Mouse (Mus musculus): ENCODE measurements around the gene Hist1h4h. TPM values are rescaled to one million over a fixed set of nuclear protein-coding genes. Genes with fewer than 3 reads are reported as not detected.
A peak's percentile ranks its signal among the peaks of the same experiment; 100 is the strongest.
"Not testable (repeated sequence)": the region's sequence is repeated elsewhere in the genome, so short reads cannot be mapped to it uniquely, and the experiment has no call there.

Gene Hist1h4h
- total RNA-seq, 1 experiment from 2014 or later, result 474 TPM

DNA sequence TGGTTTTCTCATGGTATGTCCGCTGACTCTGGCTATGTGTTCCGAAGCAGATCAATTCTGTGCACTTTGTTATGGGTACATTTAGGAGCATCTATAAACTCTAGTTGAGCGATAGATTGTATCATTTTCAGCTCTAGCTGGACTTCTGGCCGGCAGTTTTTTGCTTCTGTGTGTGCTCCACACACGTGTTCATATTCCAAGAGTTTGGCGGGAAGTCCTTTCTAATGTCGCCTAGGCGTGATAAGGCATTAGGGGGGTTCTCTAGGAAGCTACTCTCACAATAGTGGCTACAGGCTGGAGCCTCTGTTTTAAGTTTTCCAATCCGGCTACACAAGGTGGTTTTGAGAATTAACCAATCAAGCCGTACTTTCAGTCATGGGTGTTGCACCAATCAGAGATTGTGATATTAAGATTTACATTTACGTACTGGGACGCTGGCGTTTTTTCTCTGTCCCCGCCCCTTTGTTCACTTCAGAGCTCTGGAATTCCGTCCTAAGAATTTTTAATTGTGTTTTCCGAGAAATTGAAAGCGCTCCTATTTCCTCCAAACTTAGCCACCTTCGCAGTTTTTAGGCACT, 25.1 kb downstream of the Hist1h4h start:
- DNase-seq, result peak; percentile 30

DNA sequence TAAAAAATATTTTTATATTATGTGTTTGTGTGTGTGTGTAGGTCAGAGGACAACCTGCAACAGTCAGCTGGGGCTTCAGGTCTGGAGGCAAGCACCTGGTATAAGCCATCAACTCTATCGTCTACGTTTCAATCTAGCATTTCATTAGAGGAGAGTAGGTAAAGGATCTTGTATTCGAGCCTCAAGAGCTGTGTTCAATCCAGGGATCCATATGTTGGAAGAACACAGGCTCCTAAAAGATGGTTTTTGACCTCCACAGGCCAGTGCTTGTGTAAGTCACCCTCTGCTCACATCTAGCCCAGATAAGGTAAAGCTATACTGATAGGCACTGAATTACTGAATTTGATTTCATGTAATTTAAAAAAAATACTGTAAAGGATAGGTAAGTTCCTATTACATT, 26.1 kb downstream of the Hist1h4h start:
- no peak for DNase-seq

DNA sequence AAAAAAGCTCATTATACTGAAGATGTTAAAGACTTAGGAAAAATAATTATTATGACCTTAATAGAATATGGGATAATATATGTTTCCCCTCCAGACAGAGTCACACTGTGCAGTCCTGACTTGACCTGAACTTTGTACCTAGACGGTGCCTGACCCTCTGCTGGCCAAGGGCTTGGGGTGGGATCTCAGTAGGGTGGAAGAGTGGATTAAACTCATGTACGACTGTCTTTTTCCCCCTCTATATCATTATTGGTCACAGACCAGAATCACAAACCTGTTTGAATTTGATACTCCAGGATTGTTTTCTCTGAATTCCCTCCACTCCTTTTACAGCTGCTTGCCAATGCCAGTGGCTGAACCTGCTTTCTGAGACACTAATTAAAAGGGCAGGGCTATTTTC, 29.8 kb downstream of the Hist1h4h start:
- not testable (repeated sequence) for DNase-seq

GRCm38 (mm10) chr13:23561531-23561882, 30.7 kb downstream of the Hist1h4h start:
- DNase-seq, result not testable (repeated sequence)

DNA sequence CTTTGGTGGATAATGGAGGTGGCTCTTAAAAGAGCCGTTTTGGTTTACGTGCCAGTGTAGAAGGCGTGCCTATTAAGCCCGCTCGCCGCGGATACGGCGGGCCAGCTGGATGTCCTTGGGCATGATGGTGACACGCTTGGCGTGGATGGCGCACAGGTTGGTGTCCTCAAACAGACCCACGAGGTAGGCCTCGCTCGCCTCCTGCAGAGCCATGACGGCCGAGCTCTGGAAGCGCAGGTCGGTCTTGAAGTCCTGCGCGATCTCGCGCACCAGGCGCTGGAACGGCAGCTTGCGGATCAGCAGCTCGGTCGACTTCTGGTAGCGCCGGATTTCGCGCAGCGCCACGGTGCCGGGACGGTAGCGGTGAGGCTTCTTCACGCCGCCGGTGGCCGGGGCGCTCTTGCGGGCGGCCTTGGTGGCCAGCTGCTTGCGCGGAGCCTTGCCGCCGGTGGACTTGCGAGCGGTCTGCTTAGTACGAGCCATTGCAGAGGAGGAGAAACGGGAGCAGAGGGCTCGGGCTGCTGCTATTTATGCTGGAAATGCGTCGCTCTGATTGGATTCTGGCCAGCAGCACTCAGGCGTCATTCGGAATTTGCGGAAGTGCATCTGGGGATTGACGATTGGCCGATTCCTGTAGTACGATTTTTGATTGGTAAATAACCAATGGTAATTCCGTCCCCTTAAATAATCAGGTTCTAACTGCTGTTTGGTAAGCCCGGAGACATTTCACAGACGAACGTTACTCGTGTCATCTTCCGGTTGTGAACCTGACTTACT, 31.2 kb downstream of the Hist1h4h start, which contains the start of gene Hist1h3e:
Gene Hist1h3e (minus strand): TSS at position 487 of the 777 bp plus-strand sequence.
- peak; percentile 84 for DNase-seq

DNA sequence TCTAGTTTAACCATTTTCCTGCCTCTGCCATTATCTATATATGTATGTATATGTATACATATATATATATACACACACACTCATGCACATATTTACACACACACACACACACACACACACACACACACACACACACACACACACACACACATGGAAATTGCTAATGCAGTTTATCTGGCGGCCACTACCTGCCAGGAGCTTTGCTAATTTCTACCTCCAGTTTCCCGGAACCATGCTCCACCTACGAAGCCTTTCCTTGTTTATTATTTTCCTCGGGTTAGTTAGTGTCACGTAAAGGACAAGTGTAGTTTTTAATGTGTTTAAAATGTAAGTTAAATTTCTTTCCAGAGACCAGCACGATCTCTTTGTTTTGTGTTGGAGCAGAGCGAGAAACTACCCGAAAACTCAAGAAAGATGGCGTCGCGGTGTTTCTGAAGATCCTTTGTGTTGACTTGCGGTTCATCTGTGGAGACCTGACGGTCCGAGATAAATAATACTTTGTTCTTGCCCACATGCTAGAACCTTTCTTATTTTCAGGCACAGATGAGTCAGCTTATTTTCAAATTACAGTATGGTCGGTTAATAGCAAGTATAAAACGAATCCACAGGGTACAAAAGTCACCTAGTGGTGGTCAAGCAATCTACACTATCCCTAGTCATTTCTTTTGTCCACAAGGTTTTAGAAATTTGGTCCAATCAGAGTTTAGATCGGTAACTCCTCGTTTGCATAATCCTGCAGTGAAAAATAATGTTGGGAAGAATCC, 32.0 kb downstream of the Hist1h4h start:
- no peak for DNase-seq

GRCm38 (mm10) chr13:23564482-23564881, 33.6 kb downstream of the Hist1h4h start:
- no peak for DNase-seq

DNA sequence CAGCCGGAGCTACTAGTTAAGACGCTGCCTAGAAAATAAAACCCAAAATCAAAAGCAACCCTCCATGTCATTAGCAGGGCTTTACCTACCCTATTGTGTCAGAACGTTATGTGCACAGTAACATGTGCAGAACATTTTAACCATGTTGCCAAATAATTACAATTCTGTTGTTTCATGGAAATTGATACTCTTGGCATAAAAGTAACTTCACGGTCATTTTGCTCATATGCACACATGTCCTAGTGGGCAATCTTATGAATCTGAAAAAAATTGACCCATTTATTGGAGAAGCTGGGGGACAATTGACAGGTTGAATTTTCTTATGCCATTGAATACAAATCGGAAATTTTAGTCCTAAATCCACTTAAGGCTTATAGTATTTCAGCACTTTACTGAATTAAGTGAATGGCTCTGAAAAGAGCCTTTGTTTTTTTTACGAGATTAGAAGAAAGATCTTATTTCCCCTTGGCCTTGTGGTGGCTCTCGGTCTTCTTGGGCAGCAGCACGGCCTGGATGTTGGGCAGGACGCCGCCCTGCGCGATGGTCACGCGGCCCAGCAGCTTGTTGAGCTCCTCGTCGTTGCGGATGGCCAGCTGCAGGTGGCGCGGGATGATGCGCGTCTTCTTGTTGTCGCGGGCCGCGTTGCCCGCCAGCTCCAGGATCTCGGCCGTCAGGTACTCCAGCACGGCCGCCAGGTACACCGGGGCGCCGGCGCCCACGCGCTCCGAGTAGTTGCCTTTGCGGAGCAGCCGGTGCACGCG, 39.6 kb downstream of the Hist1h4h start:
- DNase-seq, result not testable (repeated sequence)

- DNase-seq, result peak; percentile 42
These were observed 40.2 kb downstream of the Hist1h4h start, which contains the start of the genes Hist1h2ae and Hist1h2bg for GRCm38 (mm10) chr13:23571022-23571503. Hist1h2ae (minus strand) TSS chr13:23571220. Hist1h2bg (plus strand) TSS chr13:23571396.

DNA sequence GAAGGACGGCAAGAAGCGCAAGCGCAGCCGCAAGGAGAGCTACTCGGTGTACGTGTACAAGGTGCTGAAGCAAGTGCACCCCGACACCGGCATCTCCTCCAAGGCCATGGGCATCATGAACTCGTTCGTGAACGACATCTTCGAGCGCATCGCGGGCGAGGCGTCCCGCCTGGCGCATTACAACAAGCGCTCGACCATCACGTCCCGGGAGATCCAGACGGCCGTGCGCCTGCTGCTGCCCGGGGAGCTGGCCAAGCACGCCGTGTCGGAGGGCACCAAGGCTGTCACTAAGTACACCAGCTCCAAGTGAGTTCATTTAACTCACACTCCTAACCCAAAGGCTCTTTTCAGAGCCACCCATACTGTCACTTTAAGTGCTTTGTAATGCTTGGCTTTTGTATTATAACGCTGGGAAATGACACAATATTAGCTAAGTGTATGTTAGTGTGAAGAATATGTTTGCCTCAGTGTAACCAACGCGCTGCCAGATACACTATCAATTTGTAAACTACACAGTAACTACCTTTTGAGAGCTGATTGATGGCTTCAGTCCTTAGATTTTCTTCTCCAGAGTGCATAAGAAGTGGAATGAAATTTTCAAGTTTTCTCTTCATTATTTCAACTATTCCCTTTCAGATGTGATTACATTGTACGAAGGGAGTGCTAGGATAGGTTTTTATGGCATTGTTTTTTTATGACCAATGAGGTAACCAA, 40.8 kb downstream of the Hist1h4h start:
- DNase-seq, result not testable (repeated sequence)

GRCm38 (mm10) chr13:23572218-23573033, 41.6 kb downstream of the Hist1h4h start:
- DNase-seq, result no peak

DNA sequence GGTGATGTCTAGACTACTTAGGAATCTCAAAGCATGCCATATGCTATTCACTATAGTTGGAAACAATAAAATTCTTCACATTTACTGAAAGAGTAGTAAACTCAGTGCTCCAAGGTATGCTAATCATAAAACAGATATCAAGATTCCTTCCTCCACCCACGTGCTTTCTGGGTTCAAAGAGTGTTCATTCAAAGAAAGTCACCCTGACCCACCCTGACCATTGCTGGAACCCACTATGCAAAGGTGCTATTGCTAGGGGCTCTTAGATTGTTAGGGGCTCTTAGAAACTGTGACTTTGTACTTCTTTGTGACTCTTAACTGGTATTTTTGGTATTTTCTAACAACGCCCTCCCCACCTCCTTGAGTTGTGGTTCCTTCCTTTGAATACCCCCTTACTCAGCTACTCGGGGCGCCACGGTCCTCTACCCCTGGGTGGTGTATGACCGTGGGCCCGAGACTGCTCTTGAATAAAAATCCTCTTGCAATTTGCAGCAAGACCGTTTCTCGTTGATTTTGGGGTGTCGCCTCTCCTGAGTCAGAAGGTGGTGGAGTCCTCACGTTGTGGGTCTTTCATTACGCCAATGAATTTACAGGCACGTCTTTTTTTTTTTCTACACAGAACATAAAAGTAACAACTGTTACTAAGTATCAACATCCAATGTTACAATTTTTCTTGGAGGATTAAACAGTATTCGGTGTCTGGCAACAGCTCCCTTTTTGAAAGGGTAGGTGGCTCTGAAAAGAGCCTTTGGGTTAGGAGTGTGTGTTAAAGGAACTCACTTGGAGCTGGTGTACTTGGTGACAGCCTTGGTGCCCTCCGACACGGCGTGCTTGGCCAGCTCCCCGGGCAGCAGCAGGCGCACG, 42.4 kb downstream of the Hist1h4h start:
- not testable (repeated sequence) for DNase-seq

DNA sequence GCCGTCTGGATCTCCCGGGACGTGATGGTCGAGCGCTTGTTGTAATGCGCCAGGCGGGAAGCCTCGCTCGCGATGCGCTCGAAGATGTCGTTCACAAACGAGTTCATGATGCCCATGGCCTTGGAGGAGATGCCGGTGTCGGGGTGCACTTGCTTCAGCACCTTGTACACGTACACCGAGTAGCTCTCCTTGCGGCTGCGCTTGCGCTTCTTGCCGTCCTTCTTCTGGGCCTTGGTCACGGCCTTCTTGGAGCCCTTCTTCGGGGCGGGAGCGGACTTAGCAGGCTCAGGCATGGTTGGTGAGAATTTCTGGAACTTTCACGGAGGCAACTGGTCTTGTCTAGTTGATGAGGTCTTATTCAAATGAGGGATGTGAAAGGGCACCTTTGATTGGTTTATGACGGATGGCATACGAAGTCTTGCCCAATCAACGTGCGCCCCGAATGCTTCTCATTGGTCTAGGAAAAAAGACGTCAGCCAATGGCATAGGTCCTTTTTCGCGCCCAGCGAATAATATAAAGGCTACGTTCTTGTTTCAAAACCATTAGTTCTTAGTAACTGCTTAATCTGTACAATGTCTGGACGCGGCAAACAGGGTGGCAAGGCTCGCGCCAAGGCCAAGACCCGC, 43.2 kb downstream of the Hist1h4h start, which contains the start of the genes Hist1h2bf and Hist1h2ad:
Gene Hist1h2bf (minus strand): TSS at position 299 of the 627 bp plus-strand sequence.
Gene Hist1h2ad (plus strand): TSS at position 484 of the 627 bp plus-strand sequence.
- DNase-seq, result peak; percentile 72

DNA sequence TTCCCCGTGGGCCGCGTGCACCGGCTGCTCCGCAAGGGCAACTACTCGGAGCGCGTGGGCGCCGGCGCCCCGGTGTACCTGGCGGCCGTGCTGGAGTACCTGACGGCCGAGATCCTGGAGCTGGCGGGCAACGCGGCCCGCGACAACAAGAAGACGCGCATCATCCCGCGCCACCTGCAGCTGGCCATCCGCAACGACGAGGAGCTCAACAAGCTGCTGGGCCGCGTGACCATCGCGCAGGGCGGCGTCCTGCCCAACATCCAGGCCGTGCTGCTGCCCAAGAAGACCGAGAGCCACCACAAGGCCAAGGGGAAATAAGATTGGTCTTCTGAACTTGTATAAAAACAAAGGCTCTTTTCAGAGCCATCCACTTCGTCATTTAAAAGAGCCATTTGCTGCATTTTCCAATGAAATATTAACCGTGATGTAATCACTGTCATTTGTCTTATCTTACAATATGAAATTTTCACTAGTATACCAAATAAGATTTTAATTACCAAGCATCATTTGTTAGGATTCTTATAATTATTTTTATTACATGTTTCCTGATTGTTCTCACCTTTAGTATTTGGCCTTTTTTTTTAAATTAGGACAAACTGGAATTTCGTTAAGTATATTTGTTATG, 43.8 kb downstream of the Hist1h4h start:
- DNase-seq, result not testable (repeated sequence)

DNA sequence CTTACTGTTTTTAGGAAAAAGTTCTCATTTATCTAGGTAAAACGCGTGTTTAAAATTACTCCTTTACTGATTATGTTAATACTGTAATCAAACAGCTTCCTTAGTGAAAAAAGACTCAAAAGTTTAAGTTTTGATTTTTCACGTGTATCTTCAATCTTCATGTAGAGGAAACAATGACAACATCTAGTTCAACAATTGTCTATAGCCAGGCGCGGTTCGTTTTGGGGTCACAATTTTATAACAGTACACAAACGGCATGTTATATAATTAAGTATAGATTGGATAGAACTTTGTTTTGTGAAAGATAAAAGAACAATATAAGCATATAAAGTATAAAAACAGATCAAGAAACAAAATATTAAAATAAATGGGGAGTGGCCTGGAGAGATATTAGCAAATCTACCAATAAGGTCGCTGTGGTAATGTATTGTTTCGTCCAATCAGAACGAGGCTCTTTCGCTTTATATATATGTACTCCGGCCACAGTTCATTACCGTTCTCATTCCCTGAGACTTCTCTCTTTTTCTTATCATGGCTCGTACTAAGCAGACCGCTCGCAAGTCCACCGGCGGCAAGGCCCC, 44.5 kb downstream of the Hist1h4h start, which contains the start of gene Hist1h3d:
Gene Hist1h3d (plus strand): TSS at position 493 of the 581 bp plus-strand sequence.
- no peak for DNase-seq

DNA sequence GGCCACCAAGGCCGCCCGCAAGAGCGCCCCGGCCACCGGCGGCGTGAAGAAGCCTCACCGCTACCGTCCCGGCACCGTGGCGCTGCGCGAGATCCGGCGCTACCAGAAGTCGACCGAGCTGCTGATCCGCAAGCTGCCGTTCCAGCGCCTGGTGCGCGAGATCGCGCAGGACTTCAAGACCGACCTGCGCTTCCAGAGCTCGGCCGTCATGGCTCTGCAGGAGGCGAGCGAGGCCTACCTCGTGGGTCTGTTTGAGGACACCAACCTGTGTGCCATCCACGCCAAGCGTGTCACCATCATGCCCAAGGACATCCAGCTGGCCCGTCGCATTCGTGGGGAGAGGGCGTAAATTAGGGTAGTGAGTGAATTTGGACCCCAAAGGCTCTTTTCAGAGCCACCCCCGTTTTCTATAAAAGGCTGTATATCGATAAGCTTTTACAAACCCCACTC, 45.0 kb downstream of the Hist1h4h start:
- not testable (repeated sequence) for DNase-seq

DNA sequence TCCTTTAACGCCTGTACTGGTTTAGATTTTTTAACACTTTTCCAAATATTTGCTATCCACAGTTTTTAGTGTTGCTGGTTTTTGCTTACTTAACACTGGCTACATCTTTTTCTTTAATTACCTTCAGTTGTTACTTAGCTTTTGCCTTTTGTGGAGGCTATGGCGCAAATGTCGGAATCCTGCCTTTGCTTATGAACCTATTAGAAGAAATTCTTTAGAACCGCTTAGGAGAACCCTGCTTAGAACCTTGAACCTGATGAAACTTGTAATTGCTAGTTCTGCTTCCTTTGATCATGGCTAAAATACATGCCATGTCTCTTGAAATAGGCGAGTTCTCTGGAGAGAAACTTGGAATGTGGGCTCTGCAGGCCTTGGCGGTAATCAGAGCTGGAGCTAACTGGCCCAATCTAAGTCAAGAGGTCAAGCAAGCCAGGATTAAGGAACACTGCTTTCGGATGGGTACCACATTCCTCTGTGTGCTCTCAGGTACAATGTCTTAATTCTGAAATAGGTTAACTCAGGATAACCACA, 45.6 kb downstream of the Hist1h4h start:
- DNase-seq, result no peak

Measured in adrenal gland, postnatal 25 days (tissue).